Mouse (Mus musculus) stomach, embryonic 16.5 days (tissue): ENCODE measurements around the gene Hsp90b1. TPM values are rescaled to one million over a fixed set of nuclear protein-coding genes. Genes with fewer than 3 reads are reported as not detected.
A peak's percentile ranks its signal among the peaks of the same experiment; 100 is the strongest.
"Not testable (repeated sequence)": the region's sequence is repeated elsewhere in the genome, so short reads cannot be mapped to it uniquely, and the experiment has no call there.

ENCODE experiments used
- ATAC-seq: fragments of 200-750 bp; cut with Nextera tagmentation; 2 replicates; pipeline ENCODE4 v1.8.0; 2017; ENCODE audit warnings: moderate number of reproducible peaks, moderate TSS enrichment; ENCODE audit not compliant: insufficient read depth, low FRiP score
- H3K27ac ChIP-seq: fragments of 300-500 bp; sonication (generic); 2 replicates; pipeline ENCODE4 v1.5.1; 2014; ENCODE audit warnings: low read length
- H3K27me3 ChIP-seq: fragments of 300-500 bp; sonication (generic); 2 replicates; pipeline ENCODE4 v1.6.1; 2014; ENCODE audit warnings: low read length, control low read depth, mixed read lengths; ENCODE audit not compliant: control insufficient read depth, insufficient read depth
- H3K36me3 ChIP-seq: fragments of 300-500 bp; sonication (generic); 2 replicates; pipeline ENCODE4 v1.6.1; 2014; ENCODE audit warnings: low read length; ENCODE audit not compliant: control insufficient read depth, insufficient read depth
- H3K4me1 ChIP-seq: fragments of 300-500 bp; sonication (generic); 2 replicates; pipeline ENCODE4 v1.6.1; 2014; ENCODE audit warnings: low read length, control low read depth, mixed read lengths; ENCODE audit not compliant: control insufficient read depth, insufficient read depth
- H3K4me2 ChIP-seq: fragments of 300-500 bp; sonication (generic); 2 replicates; pipeline ENCODE4 v1.6.1; 2014; ENCODE audit warnings: low read depth, low read length, mixed read lengths
- H3K4me3 ChIP-seq: fragments of 300-500 bp; sonication (generic); replicated peaks from 2 replicates; pipeline ENCODE4 v1.5.1; 2014; ENCODE audit warnings: mild to moderate bottlenecking, low read length
- H3K9ac ChIP-seq: fragments of 300-500 bp; sonication (generic); 2 replicates; pipeline ENCODE4 v1.6.1; 2014; ENCODE audit warnings: low read length
- H3K9me3 ChIP-seq: fragments of 300-500 bp; sonication (generic); replicated peaks from 2 replicates; pipeline ENCODE4 v1.6.1; 2016; ENCODE audit warnings: low read length, control low read depth; ENCODE audit not compliant: control insufficient read depth
- WGBS: fragments of 180-500 bp; shearing (Covaris S2); extraction: QIAGEN DNeasy Blood & Tissue Kit; methylation state at CpG from one replicate; pipeline ENCODE4 v1.1.7; 2014; 5-methylcytosine and 5-hydroxymethylcytosine counted together
- polyA plus RNA-seq: library from polyadenylated mRNA; unstranded; fragments of >200 nt; fragmentation: Nextera tagmentation; extraction: Ambion mirVana; gene quantifications from 2 replicates; pipeline ENCODE4 v1.2.1, GENCODE M21; 2015

The Hsp90b1 gene
- polyA plus RNA-seq, 1 experiment from 2014 or later: 693 TPM

DNA sequence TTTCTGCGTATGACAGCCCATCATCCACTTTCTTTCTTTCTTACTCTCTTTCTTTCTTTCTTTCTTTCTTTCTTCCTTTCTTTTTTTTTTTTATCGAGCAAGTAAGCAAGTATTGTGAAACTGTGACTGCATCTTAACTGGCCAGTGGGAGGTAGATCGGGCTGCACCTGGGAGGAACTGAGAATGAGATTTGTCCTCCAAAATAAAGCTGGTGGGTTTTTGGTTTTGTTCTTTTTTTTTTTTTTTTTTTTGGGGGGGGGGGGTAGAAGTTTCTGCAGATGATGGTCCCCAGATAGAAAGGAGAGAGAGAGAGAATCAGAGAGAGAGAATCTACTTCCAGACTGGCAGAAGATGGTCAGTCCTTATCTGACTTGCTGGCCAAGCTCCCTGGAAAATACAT lies 1.8 kb upstream of the Hsp90b1 start:
- no peak for ATAC-seq
- Histone ChIP-seq H3K9me3 (no peaks in the 10 kb centered on the region), H3K4me3 (no peak overlapping the region), H3K4me2 (peak overlapping the region; percentile 62; the same call in 1 of the 2 replicates), H3K36me3 (0 out of 2 replicates have a peak, but pooled peaks cover 11% of the 10 kb centered on the region), H3K9ac (no peak overlapping the region), H3K4me1 (peaks cover 19% of the 10 kb centered on the region), H3K27ac (peak overlapping the region; percentile 95), H3K27me3 (no peaks in the 10 kb centered on the region)
- WGBS: 83% methylated on average over 3 of the region's 3 CpGs

DNA sequence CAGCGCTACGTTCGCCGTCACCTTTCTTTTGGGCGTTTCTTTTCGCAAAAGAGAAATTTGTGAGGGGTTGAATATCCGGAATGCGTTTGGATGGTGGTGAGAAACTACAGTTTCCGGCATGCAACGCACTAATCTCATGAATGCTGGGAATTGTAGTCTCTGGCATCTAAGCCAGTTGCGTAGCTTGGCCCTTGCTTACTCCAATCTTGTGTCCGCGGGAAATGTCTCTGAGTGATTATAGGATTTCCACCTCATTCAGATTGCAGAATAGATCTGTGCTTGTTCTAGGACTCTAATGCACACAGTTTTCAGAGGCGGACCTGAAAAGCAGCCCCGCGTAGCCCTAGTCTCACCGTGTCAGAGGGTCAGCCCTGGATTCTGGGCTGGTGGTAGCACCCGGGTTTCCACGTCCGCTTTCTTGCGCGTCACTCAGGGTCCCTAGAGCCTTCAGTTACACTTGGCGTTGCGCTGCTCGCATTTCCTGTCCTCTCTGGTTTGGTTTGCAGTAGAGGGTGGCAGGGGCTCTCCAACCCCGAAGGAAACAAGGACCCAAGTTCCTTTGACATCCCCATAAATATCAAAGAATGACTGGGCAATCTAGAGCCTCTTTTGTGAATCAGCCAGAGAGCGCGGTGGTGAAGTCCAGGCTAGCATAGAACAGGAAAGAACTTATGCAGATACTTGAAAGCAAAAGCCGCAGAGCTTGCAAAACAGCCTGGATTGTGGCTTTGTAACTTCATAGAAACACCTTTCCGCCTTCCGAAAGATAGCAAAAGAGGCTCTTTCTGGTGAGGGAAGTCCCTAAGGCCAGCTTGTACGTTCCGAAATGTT lies 828 bp upstream of the Hsp90b1 start:
- H3K9ac ChIP-seq: peak overlapping the region; percentile 74
- peaks cover 24% of the 10 kb centered on the region for H3K4me1 ChIP-seq
- H3K9me3 ChIP-seq: no peaks in the 10 kb centered on the region
- H3K4me3 ChIP-seq: peak overlapping the region; percentile 84
- WGBS: 4% methylated on average over 33 of the region's 33 CpGs
- peak; percentile 86 for ATAC-seq
- no peaks in the 10 kb centered on the region for H3K27me3 ChIP-seq
- H3K36me3 ChIP-seq: 0 out of 2 replicates have a peak, but pooled peaks cover 12% of the 10 kb centered on the region
- H3K4me2 ChIP-seq: peak overlapping the region; percentile 62
- H3K27ac ChIP-seq: peak overlapping the region; percentile 95

DNA sequence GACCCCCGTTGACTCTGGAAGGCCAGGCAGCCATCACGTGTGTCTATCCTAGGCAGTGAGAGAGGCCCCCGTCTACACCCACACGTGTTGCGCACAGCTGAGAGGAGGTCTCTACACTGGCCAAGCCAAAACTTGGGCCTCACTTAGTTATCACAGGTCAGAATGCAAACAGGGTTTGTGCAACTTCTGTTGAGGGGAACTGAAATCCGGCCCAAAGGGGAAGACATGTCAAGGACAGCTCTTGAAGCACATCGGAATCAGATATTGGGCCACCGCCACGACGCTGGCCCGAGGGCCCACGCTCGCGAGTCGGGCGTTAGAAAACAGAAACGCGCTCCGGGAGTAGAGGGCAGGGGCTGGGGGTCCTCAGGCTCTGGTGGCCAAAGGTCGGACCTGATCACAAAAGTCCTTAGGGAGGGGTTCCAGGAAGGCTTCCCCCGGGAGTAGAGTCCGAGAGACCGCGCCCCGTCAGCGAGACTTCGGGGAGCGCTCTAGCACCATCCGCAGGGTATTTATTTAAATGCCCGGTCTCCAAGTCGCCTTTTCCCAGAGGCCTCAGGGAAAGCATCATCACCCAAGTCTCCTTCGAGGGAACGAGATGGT lies 619 bp downstream of the Hsp90b1 start:
- peak overlapping the region; percentile 84 for H3K4me3 ChIP-seq
- H3K27ac ChIP-seq: peak overlapping the region; percentile 81
- ATAC-seq: no peak
- under 1% methylated on average over 33 of the region's 33 CpGs for WGBS
- H3K4me2 ChIP-seq: peak overlapping the region; percentile 86
- no peaks in the 10 kb centered on the region for H3K9me3 ChIP-seq
- H3K36me3 ChIP-seq: peaks cover 20% of the 10 kb centered on the region; the same call in 1 of the 2 replicates
- no peaks in the 10 kb centered on the region for H3K27me3 ChIP-seq
- H3K4me1 ChIP-seq: peaks cover 33% of the 10 kb centered on the region
- H3K9ac ChIP-seq: peak overlapping the region; percentile 92

DNA sequence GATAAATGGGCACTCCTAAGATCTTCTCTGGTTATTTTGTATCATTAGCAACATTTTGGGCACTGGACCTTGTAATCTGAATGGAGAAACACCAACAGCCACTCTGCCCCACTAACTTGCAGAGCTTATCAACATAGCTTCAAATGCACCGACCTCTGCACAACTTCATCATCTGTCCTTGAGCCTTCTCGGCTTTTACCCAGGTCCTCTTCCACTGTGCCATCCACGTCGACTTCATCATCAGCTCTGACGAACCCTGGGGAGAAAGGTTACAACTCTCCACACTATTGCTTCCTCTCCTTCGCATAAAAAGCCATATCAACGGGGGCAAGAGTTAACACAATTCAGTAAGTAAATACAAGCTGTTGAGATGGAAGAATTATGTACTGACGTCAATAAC lies 1.2 kb downstream of the Hsp90b1 start:
- Histone ChIP-seq H3K36me3 (peaks cover 20% of the 10 kb centered on the region; the same call in 1 of the 2 replicates), H3K9ac (peak overlapping the region; percentile 92), H3K4me3 (peak overlapping the region; percentile 84), H3K27me3 (no peaks in the 10 kb centered on the region), H3K4me1 (peaks cover 39% of the 10 kb centered on the region), H3K9me3 (no peaks in the 10 kb centered on the region), H3K4me2 (peak overlapping the region; percentile 86), H3K27ac (peak overlapping the region; percentile 17; the same call in 1 of the 2 replicates)
- no peak for ATAC-seq
- 1% methylated on average over 8 of the region's 8 CpGs for WGBS

DNA sequence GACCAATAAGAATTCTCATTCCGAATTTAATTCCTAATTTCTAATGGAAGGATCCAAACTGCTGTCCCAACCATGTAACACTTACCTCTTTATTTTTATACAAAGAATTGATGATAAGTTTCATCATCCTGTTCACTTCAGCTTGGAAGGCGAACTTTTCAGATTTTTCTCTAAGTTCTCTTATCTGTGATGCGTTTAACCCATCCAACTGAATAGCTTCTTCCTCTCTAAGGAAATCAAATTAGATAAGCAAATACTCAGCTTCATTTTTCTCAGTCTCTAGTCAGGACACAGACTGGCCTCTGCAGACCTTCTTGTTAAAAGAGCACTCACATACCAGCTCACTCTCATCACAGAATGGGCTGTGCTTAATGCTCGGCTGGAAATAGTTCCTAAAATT lies 1.9 kb downstream of the Hsp90b1 start:
- H3K4me1 ChIP-seq: peaks cover 41% of the 10 kb centered on the region
- peak overlapping the region; percentile 86 for H3K4me2 ChIP-seq
- H3K9ac ChIP-seq: peak overlapping the region; percentile 92
- ATAC-seq: no peak
- no peak overlapping the region for H3K27ac ChIP-seq
- peaks cover 24% of the 10 kb centered on the region; the same call in 1 of the 2 replicates for H3K36me3 ChIP-seq
- H3K9me3 ChIP-seq: no peaks in the 10 kb centered on the region
- H3K4me3 ChIP-seq: peak overlapping the region; percentile 84
- 56% methylated on average over 4 of the region's 4 CpGs for WGBS
- H3K27me3 ChIP-seq: no peaks in the 10 kb centered on the region

DNA sequence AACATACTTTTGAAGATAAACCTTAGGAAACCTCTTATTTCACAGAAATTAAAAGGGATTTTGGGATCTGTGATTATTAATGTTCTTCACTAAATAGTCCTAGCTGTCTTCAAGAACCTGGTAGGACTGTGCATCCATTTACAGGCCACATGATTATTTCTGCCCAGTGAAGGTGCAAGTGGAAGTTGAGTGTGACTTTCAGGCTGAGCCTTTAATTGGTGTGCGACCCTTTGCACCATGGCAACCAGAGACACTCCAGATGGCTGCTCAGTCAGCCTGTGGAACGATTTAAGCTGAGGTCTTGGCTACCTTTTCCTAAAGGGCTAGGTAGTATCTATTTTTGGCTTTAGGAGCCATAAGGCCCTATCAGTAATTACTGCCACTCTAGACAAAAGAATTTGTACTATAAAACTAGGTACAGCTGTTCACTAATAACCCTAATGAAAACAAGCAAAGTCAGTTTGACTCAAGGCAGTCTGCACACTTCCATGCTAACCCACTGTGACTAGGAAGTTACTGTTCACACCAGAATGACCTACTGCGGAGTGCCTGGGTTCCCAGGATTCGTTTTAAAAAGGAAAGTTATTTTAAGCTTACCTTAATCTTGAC lies 2.9 kb downstream of the Hsp90b1 start:
- Histone ChIP-seq H3K9me3 (no peaks in the 10 kb centered on the region), H3K9ac (no peak overlapping the region), H3K4me2 (no peak overlapping the region; the same call in 1 of the 2 replicates), H3K4me1 (peaks cover 41% of the 10 kb centered on the region), H3K4me3 (no peak overlapping the region), H3K27me3 (no peaks in the 10 kb centered on the region), H3K27ac (no peak overlapping the region), H3K36me3 (peaks cover 31% of the 10 kb centered on the region; the same call in 1 of the 2 replicates)
- 59% methylated on average over 4 of the region's 4 CpGs for WGBS
- no peak for ATAC-seq

DNA sequence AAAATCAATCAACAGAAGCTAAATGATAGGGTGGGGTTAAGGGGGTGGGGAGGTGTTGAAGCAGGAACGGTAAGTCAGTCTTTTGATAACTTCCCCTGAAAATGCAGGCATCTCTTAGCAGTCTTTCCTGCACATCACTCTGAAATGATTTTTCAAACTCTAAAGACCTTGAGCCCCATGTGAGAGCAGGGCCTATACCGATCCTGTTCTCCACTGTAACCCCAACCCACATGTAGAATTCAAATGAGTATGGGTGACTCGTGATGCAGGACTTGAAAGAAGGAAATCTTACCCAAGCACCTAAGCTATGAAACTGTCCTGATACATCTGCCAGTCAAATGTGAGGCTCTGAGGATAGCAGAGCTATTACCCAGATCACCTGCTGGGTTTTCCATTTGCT lies 4.3 kb downstream of the Hsp90b1 start:
- peaks cover 31% of the 10 kb centered on the region; the same call in 1 of the 2 replicates for H3K36me3 ChIP-seq
- no peak overlapping the region for H3K27ac ChIP-seq
- H3K9ac ChIP-seq: no peak overlapping the region
- 54% methylated on average over 3 of the region's 3 CpGs for WGBS
- H3K27me3 ChIP-seq: no peaks in the 10 kb centered on the region
- H3K4me2 ChIP-seq: peak overlapping the region; percentile 20; the same call in 1 of the 2 replicates
- H3K4me1 ChIP-seq: peaks cover 35% of the 10 kb centered on the region
- ATAC-seq: no peak
- no peak overlapping the region for H3K4me3 ChIP-seq
- H3K9me3 ChIP-seq: no peaks in the 10 kb centered on the region

DNA sequence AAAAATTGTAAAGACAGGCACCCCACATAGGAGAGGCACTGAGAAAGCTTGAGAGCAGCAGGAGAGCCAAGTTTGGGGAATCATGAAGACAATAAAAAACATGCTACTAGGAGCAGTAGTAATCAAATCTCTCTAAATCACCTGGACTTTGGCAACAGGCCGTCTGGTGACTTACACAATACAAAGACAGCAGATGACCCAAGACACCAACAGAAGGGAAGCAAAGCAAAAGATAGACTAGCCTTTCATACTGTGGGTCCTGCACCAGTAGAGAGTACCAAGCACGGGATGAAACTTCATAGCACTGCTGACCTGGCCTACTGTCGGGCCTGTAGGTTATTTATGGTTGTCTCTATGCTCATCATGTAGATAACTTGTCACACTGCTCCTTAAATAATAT lies 5.1 kb downstream of the Hsp90b1 start:
- Histone ChIP-seq H3K4me2 (0 out of 2 replicates have a peak overlapping the region, but pooled peaks have one; percentile 20), H3K4me3 (peak overlapping the region; percentile 10; the same call in 1 of the 2 replicates), H3K9ac (no peak overlapping the region), H3K36me3 (peaks cover 35% of the 10 kb centered on the region), H3K27me3 (no peaks in the 10 kb centered on the region), H3K4me1 (peaks cover 35% of the 10 kb centered on the region), H3K9me3 (no peaks in the 10 kb centered on the region), H3K27ac (no peak overlapping the region)
- no peak for ATAC-seq
- 57% methylated on average over 3 of the region's 3 CpGs for WGBS

DNA sequence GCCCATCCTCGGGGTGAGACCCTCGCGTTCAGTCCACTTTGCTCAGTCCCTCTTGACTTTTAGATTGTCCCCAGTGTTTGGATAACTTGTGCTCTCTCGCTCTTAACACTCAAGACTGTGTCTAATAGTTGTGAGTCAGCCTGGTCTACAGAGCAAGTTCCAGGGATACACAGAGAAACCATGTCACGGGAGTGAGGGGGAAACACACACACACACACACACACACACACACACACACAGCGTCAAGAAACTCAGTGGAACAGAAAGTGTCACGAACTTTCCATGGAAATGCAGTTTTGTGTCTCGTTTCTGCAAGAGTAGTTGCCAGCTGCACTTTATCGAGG lies 19.3 kb downstream of the Hsp90b1 start:
- peak overlapping the region; percentile 61 for H3K4me2 ChIP-seq
- not testable (repeated sequence) for H3K27me3 ChIP-seq, H3K9me3 ChIP-seq, H3K4me1 ChIP-seq, H3K36me3 ChIP-seq, H3K27ac ChIP-seq
- 0 out of 2 replicates have a peak, but pooled peaks have one; percentile 6 for ATAC-seq
- peak overlapping the region; percentile 71 for H3K4me3 ChIP-seq
- WGBS: 24% methylated on average over 8 of the region's 9 CpGs
- H3K9ac ChIP-seq: peak overlapping the region; percentile 87
